Mouse (Mus musculus): Measurements from ENCODE around the gene Gm6793.

DNA sequence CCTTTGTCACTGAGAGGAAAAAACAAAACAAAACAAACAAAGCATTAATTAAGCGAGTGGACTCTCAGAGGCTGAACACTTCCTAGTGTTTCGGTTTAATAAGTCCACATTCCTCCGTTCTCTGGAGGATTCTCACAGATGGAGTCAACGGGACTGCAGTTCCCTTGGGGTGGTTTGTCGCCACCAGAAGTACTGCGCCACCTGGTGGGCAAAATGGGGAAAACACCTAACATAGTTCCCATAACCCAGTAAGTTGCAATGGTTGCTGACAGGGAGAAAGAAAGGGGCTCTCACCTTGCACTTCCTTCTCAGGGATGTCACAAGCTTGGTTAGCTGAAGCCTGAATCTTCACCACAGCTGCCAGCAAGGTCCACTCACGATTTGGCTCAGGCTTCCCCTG is 24.9 kb downstream of the Gm6793 start:
- no peak for TF ChIP-seq POLR2A (IDR thresholded peaks at IDR 0.05; ENCODE audit: insufficient read depth, low read depth, low read length)
- peak; percentile 42; the same call in 1 of the 2 replicates for TF ChIP-seq CTCF (IDR thresholded peaks at IDR 0.05; ENCODE audit: insufficient read depth, low read depth, low read length)

Measured in olfactory bulb, adult 2 months (tissue).